Mouse (Mus musculus) MEL (cell line): ENCODE measurements around the gene Gabrg1.

Source experiments
- CTCF ChIP-seq, 3 experiments: IDR thresholded peaks in 2 of 3; conservative IDR thresholded peaks in 1 of 3; 2 replicates each; pipeline ENCODE4 v1.5.1; 2011 to 2012; ENCODE audit warnings: low read length in 3 of 3, low read depth in 2 of 3, mild to moderate bottlenecking in 2 of 3, improper control_type of control experiment in 1 of 3, inconsistent platforms in 1 of 3, mixed read lengths in 1 of 3, moderate library complexity in 1 of 3; ENCODE audit not compliant: control insufficient read depth in 1 of 3, insufficient read depth in 1 of 3, poor library complexity in 1 of 3, severe bottlenecking in 1 of 3
- E2F4 ChIP-seq: IDR thresholded peaks from 2 replicates; pipeline ENCODE4 v1.6.1; 2011; ENCODE audit warnings: low read depth, low read length, improper control_type of control experiment, borderline replicate concordance
- EP300 ChIP-seq, 2 experiments: IDR thresholded peaks; 2 replicates each; pipeline ENCODE4 v1.6.1; 2011; ENCODE audit warnings: improper control_type of control experiment in 2 of 2, low read length in 2 of 2, low read depth in 1 of 2, mild to moderate bottlenecking in 1 of 2
- ETS1 ChIP-seq: IDR thresholded peaks from 2 replicates; pipeline ENCODE4 v1.6.1; 2012; ENCODE audit warnings: low read depth, mild to moderate bottlenecking, inconsistent platforms, low read length, improper control_type of control experiment, moderate library complexity
- HCFC1 ChIP-seq: IDR thresholded peaks from 2 replicates; pipeline ENCODE4 v1.6.1; 2012; ENCODE audit warnings: low read depth, mild to moderate bottlenecking, inconsistent platforms, low read length, improper control_type of control experiment, moderate library complexity
- KAT2A ChIP-seq: conservative IDR thresholded peaks from 2 replicates; pipeline ENCODE4 v1.6.1; 2012; ENCODE audit warnings: low read depth, low read length, improper control_type of control experiment, inconsistent platforms
- MAFK ChIP-seq: IDR thresholded peaks from 2 replicates; pipeline ENCODE4 v1.6.1; 2011; ENCODE audit warnings: low read depth, mild to moderate bottlenecking, low read length, improper control_type of control experiment, borderline replicate concordance
- MAZ ChIP-seq: IDR thresholded peaks from 2 replicates; pipeline ENCODE4 v1.6.1; 2012; ENCODE audit warnings: low read depth, mild to moderate bottlenecking, inconsistent platforms, low read length, improper control_type of control experiment
- MEF2A ChIP-seq: IDR thresholded peaks from 2 replicates; pipeline ENCODE4 v1.6.1; 2014; ENCODE audit warnings: low read depth, mild to moderate bottlenecking, inconsistent platforms, low read length, improper control_type of control experiment; ENCODE audit not compliant: poor library complexity, insufficient replicate concordance, severe bottlenecking; ENCODE audit errors: extremely low read depth
- NRF1 ChIP-seq: IDR thresholded peaks from 2 replicates; pipeline ENCODE4 v1.6.1; 2014; ENCODE audit warnings: low read depth, mild to moderate bottlenecking, inconsistent platforms, low read length, improper control_type of control experiment, moderate library complexity; ENCODE audit not compliant: poor library complexity, insufficient read depth, severe bottlenecking
- POLR2A ChIP-seq, 2 experiments: IDR thresholded peaks; 2 replicates each; pipeline ENCODE4 v1.6.1; 2011 to 2012; ENCODE audit warnings: low read length in 2 of 2, mild to moderate bottlenecking in 2 of 2, control low read depth in 1 of 2, improper control_type of control experiment in 1 of 2, low read depth in 1 of 2, moderate library complexity in 1 of 2; ENCODE audit not compliant: control insufficient read depth in 1 of 2, insufficient read depth in 1 of 2, poor library complexity in 1 of 2
- POLR2AphosphoS2 ChIP-seq: IDR thresholded peaks from 2 replicates; pipeline ENCODE4 v1.6.1; 2011; ENCODE audit warnings: low read length, improper control_type of control experiment
- RCOR1 ChIP-seq: IDR thresholded peaks from 2 replicates; pipeline ENCODE4 v1.6.1; 2012; ENCODE audit warnings: low read depth, mild to moderate bottlenecking, inconsistent platforms, low read length, improper control_type of control experiment
- ZNF384 ChIP-seq: IDR thresholded peaks from 2 replicates; pipeline ENCODE4 v1.6.1; 2012; ENCODE audit warnings: low read depth, mild to moderate bottlenecking, inconsistent platforms, low read length, improper control_type of control experiment

GRCm38 (mm10) chr5:70870081-70870480, 27.7 kb upstream of the Gabrg1 start:
- TF ChIP-seq KAT2A (no peak), POLR2AphosphoS2 (no peak), MAFK (no peak), E2F4 (no peak), NRF1 (no peak), MEF2A (no peak), RCOR1 (no peak), EP300 (IDR thresholded peaks at IDR 0.05; ENCODE audit: low read depth in 1 of 2, low read length in 2 of 2) (no peak), POLR2A (IDR thresholded peaks at IDR 0.05; ENCODE audit: control insufficient read depth in 1 of 2, insufficient read depth in 1 of 2, low read depth in 1 of 2, low read length in 2 of 2, poor library complexity in 1 of 2) (no peak), CTCF (IDR thresholded peaks at IDR 0.05 in 2 of 3, conservative IDR thresholded peaks at IDR 0.05 in 1 of 3; ENCODE audit: control insufficient read depth in 1 of 3, insufficient read depth in 1 of 3, low read depth in 2 of 3, low read length in 3 of 3, poor library complexity in 1 of 3, severe bottlenecking in 1 of 3) (no peak), ETS1 (no peak), ZNF384 (no peak), HCFC1 (no peak), MAZ (no peak)
